Comparison of ENCODE assay signal across 8 mouse cellular contexts in genomic region chr14:54432078-54432836, GRCm38 (mm10). TPM values are rescaled to one million over a fixed set of nuclear protein-coding genes. Genes with fewer than 3 reads are reported as not detected.
DNase-seq lines count a peak whose midpoint lies in the region; ATAC-seq and TF ChIP-seq lines count a peak whose summit lies in the region.

No protein-coding gene starts in this region.

- H3K4me3 ChIP-seq in layer of hippocampus, adult 2 months, result peak overlapping the region; percentile 57
- peak overlapping the region; percentile 68 for H3K4me3 ChIP-seq in forebrain, embryonic 16.5 days (replicated peaks; ENCODE audit: low read length)
- peak overlapping the region; percentile 80 for H3K4me3 ChIP-seq in kidney, embryonic 16.5 days (ENCODE audit: low read length)
- H3K4me3 ChIP-seq in stomach, postnatal 0 days (ENCODE audit: low read depth, low read length), result peak overlapping the region; percentile 88

- H3K9ac ChIP-seq in forebrain, embryonic 16.5 days (replicated peaks; ENCODE audit: low read depth, low read length), result peak overlapping the region; percentile 86
- peak overlapping the region; percentile 97 for H3K9ac ChIP-seq in kidney, embryonic 16.5 days (replicated peaks; ENCODE audit: low read length)
- H3K9ac ChIP-seq in stomach, postnatal 0 days (ENCODE audit: low read length), result peak overlapping the region; percentile 96

- H3K27ac ChIP-seq in layer of hippocampus, adult 2 months, result peak overlapping the region; percentile 82
- peak overlapping the region; percentile 91 for H3K27ac ChIP-seq in forebrain, embryonic 16.5 days (ENCODE audit: low read length)
- H3K27ac ChIP-seq in kidney, embryonic 16.5 days (ENCODE audit: low read length), result peak overlapping the region; percentile 96
- H3K27ac ChIP-seq in stomach, postnatal 0 days (replicated peaks), result peak overlapping the region; percentile 98

- no peak for DNase-seq in layer of hippocampus, adult 2 months (ENCODE audit: low spot score in 2 of 2)
- DNase-seq in layer of hippocampus, postnatal 36 days, result no peak
- peak; percentile 79 for DNase-seq in adrenal gland, postnatal 14 days
- DNase-seq in lung, postnatal 4 days, result peak; percentile 75 to 83
- peak; percentile 62 for DNase-seq in stomach, postnatal 0 days (ENCODE audit: low spot score)
- DNase-seq in right cerebral cortex, postnatal 36 days (ENCODE audit: low spot score in 2 of 2), result no peak

- WGBS in forebrain, embryonic 16.5 days, result 2% methylated on average over 54 of the region's 54 CpGs
- under 1% methylated on average over 54 of the region's 54 CpGs for WGBS in kidney, embryonic 16.5 days
- WGBS in stomach, postnatal 0 days, result 2% methylated on average over 52 of the region's 54 CpGs

- no peaks in the 10 kb centered on the region for H3K9me3 ChIP-seq in forebrain, embryonic 16.5 days (ENCODE audit: control insufficient read depth, low read length)
- H3K9me3 ChIP-seq in kidney, embryonic 16.5 days (ENCODE audit: low read length), result no peaks in the 10 kb centered on the region
- H3K9me3 ChIP-seq in stomach, postnatal 0 days (ENCODE audit: control insufficient read depth, low read length), result no peaks in the 10 kb centered on the region

- no peak for TF ChIP-seq EP300 in stomach, postnatal 0 days (optimal IDR thresholded peaks at IDR 0.05)

- ATAC-seq in forebrain, embryonic 16.5 days, result peak; percentile 24
- ATAC-seq in kidney, embryonic 16.5 days (ENCODE audit: low FRiP score, low TSS enrichment), result peak; percentile 43
- peak; percentile 19; the same call in 1 of the 2 replicates for ATAC-seq in stomach, postnatal 0 days (ENCODE audit: low FRiP score, low TSS enrichment)

- peaks cover 45% of the 10 kb centered on the region for H3K4me1 ChIP-seq in forebrain, embryonic 16.5 days (replicated peaks; ENCODE audit: control insufficient read depth, insufficient read depth, low read length)
- peaks cover 37% of the 10 kb centered on the region for H3K4me1 ChIP-seq in kidney, embryonic 16.5 days (ENCODE audit: insufficient read depth, low read length)
- H3K4me1 ChIP-seq in stomach, postnatal 0 days (replicated peaks; ENCODE audit: control insufficient read depth, insufficient read depth), result peaks cover 19% of the 10 kb centered on the region

- TF ChIP-seq CTCF in layer of hippocampus, adult 2 months (conservative IDR thresholded peaks at IDR 0.05), result peak; percentile 13
- peak; percentile 41; the same call in 1 of the 2 replicates for TF ChIP-seq CTCF in stomach, postnatal 0 days (IDR thresholded peaks at IDR 0.05; ENCODE audit: low read depth)

- peaks cover 3% of the 10 kb centered on the region; the same call in 1 of the 2 replicates for H3K36me3 ChIP-seq in forebrain, embryonic 16.5 days (ENCODE audit: control insufficient read depth, insufficient read depth)
- H3K36me3 ChIP-seq in kidney, embryonic 16.5 days (ENCODE audit: insufficient read depth, low read length), result peaks cover 24% of the 10 kb centered on the region
- peaks cover 2% of the 10 kb centered on the region; the same call in 1 of the 2 replicates for H3K36me3 ChIP-seq in stomach, postnatal 0 days (ENCODE audit: control insufficient read depth, insufficient read depth, low read length)

- H3K4me2 ChIP-seq in forebrain, embryonic 16.5 days (ENCODE audit: low read length), result peak overlapping the region; percentile 69
- H3K4me2 ChIP-seq in kidney, embryonic 16.5 days (replicated peaks; ENCODE audit: low read depth, low read length), result peak overlapping the region; percentile 65
- peak overlapping the region; percentile 77 for H3K4me2 ChIP-seq in stomach, postnatal 0 days (replicated peaks; ENCODE audit: low read depth)

- no peaks in the 10 kb centered on the region for H3K27me3 ChIP-seq in forebrain, embryonic 16.5 days (replicated peaks; ENCODE audit: control insufficient read depth, insufficient read depth, low read length)
- H3K27me3 ChIP-seq in kidney, embryonic 16.5 days (ENCODE audit: insufficient read depth, low read length), result no peaks in the 10 kb centered on the region
- H3K27me3 ChIP-seq in stomach, postnatal 0 days (ENCODE audit: control insufficient read depth, insufficient read depth, low read length), result no peaks in the 10 kb centered on the region

RNA-seq across cellular contexts. Expression of gene Mmp14, which starts 0.8 kb away (rescaled TPM):
- total RNA-seq in layer of hippocampus, adult 2 months (2021), result 10 to 100 TPM; 16.1 to 18.4 TPM
- total RNA-seq in layer of hippocampus, postnatal 36 days (2021), result 10 to 100 TPM; 18.3 to 20.0 TPM
- total RNA-seq in adrenal gland, postnatal 14 days (2021), result 77.7 and 101 TPM in 2 replicates
- polyA plus RNA-seq in forebrain, embryonic 16.5 days (2015; fragmentation: Nextera tagmentation; extraction: Ambion mirVana), result 49.4 and 62.3 TPM in 2 replicates
- 152 and 156 TPM in 2 replicates for polyA plus RNA-seq in kidney, embryonic 16.5 days (2015; fragmentation: Nextera tagmentation; extraction: Ambion mirVana)
- polyA plus RNA-seq in stomach, postnatal 0 days (2015; fragmentation: Nextera tagmentation; extraction: Ambion mirVana), result 63.9 and 70.4 TPM in 2 replicates

RNA-seq across cellular contexts. Expression of gene Mrpl52, which starts 5.5 kb away (rescaled TPM):
- total RNA-seq in layer of hippocampus, adult 2 months (2021), result 100 to 1,000 TPM in 1 of 2 experiments, 10 to 100 TPM in 1; 99.8 to 101 TPM
- 100 to 1,000 TPM; 105 to 108 TPM for total RNA-seq in layer of hippocampus, postnatal 36 days (2021)
- 186 TPM in 2 replicates for total RNA-seq in adrenal gland, postnatal 14 days (2021)
- polyA plus RNA-seq in forebrain, embryonic 16.5 days (2015; fragmentation: Nextera tagmentation; extraction: Ambion mirVana), result 229 and 239 TPM in 2 replicates
- 202 and 227 TPM in 2 replicates for polyA plus RNA-seq in kidney, embryonic 16.5 days (2015; fragmentation: Nextera tagmentation; extraction: Ambion mirVana)
- 312 and 339 TPM in 2 replicates for polyA plus RNA-seq in stomach, postnatal 0 days (2015; fragmentation: Nextera tagmentation; extraction: Ambion mirVana)

RNA-seq across cellular contexts. Expression of gene Slc7a7, which starts 14.7 kb away (rescaled TPM):
- total RNA-seq in layer of hippocampus, adult 2 months (2021), result 1 to 10 TPM; 1.4 to 2.0 TPM
- 1 to 10 TPM; 2.4 to 2.7 TPM for total RNA-seq in layer of hippocampus, postnatal 36 days (2021)
- total RNA-seq in adrenal gland, postnatal 14 days (2021), result 4.6 and 6.5 TPM in 2 replicates
- polyA plus RNA-seq in forebrain, embryonic 16.5 days (2015; fragmentation: Nextera tagmentation; extraction: Ambion mirVana), result 3.9 and 4.9 TPM in 2 replicates
- polyA plus RNA-seq in kidney, embryonic 16.5 days (2015; fragmentation: Nextera tagmentation; extraction: Ambion mirVana), result 15.7 and 15.8 TPM in 2 replicates
- polyA plus RNA-seq in stomach, postnatal 0 days (2015; fragmentation: Nextera tagmentation; extraction: Ambion mirVana), result 9.3 and 9.5 TPM in 2 replicates

RNA-seq across cellular contexts. Expression of gene Lrp10, which starts 31.7 kb away (rescaled TPM):
- total RNA-seq in layer of hippocampus, adult 2 months (2021), result 10 to 100 TPM; 28.5 to 30.3 TPM
- 10 to 100 TPM; 26.4 to 29.6 TPM for total RNA-seq in layer of hippocampus, postnatal 36 days (2021)
- total RNA-seq in adrenal gland, postnatal 14 days (2021), result 92.0 and 92.5 TPM in 2 replicates
- polyA plus RNA-seq in forebrain, embryonic 16.5 days (2015; fragmentation: Nextera tagmentation; extraction: Ambion mirVana), result 30.8 and 34.3 TPM in 2 replicates
- polyA plus RNA-seq in kidney, embryonic 16.5 days (2015; fragmentation: Nextera tagmentation; extraction: Ambion mirVana), result 58.8 and 65.1 TPM in 2 replicates
- polyA plus RNA-seq in stomach, postnatal 0 days (2015; fragmentation: Nextera tagmentation; extraction: Ambion mirVana), result 59.3 and 70.0 TPM in 2 replicates

RNA-seq across cellular contexts. Expression of gene Rem2, which starts 43.6 kb away (rescaled TPM):
- 10 to 100 TPM; 23.9 to 24.0 TPM for total RNA-seq in layer of hippocampus, adult 2 months (2021)
- total RNA-seq in layer of hippocampus, postnatal 36 days (2021), result 10 to 100 TPM; 20.7 to 23.8 TPM
- 0.75 and 0.93 TPM in 2 replicates for total RNA-seq in adrenal gland, postnatal 14 days (2021)
- polyA plus RNA-seq in forebrain, embryonic 16.5 days (2015; fragmentation: Nextera tagmentation; extraction: Ambion mirVana), result 21.0 and 27.7 TPM in 2 replicates
- 6.7 and 7.4 TPM in 2 replicates for polyA plus RNA-seq in kidney, embryonic 16.5 days (2015; fragmentation: Nextera tagmentation; extraction: Ambion mirVana)
- 0.47 and 0.59 TPM in 2 replicates for polyA plus RNA-seq in stomach, postnatal 0 days (2015; fragmentation: Nextera tagmentation; extraction: Ambion mirVana)

Comparison
In these comparisons a context has a peak if more than half of its experiments do, and no peak if none do; other contexts are left out.
1. DNase-seq: peak in adrenal gland, postnatal 14 days (single experiment), lung, postnatal 4 days (2 of 2) and stomach, postnatal 0 days (single experiment); none in layer of hippocampus, adult 2 months (0 of 2), layer of hippocampus, postnatal 36 days (0 of 2) and right cerebral cortex, postnatal 36 days (0 of 2).
2. Peak in every context shown above with its lines, with median percentiles within 50 percentile points of each other: H3K27ac ChIP-seq, H3K4me3 ChIP-seq, ATAC-seq, H3K4me2 ChIP-seq and H3K9ac ChIP-seq.